In the genomic region with DNA sequence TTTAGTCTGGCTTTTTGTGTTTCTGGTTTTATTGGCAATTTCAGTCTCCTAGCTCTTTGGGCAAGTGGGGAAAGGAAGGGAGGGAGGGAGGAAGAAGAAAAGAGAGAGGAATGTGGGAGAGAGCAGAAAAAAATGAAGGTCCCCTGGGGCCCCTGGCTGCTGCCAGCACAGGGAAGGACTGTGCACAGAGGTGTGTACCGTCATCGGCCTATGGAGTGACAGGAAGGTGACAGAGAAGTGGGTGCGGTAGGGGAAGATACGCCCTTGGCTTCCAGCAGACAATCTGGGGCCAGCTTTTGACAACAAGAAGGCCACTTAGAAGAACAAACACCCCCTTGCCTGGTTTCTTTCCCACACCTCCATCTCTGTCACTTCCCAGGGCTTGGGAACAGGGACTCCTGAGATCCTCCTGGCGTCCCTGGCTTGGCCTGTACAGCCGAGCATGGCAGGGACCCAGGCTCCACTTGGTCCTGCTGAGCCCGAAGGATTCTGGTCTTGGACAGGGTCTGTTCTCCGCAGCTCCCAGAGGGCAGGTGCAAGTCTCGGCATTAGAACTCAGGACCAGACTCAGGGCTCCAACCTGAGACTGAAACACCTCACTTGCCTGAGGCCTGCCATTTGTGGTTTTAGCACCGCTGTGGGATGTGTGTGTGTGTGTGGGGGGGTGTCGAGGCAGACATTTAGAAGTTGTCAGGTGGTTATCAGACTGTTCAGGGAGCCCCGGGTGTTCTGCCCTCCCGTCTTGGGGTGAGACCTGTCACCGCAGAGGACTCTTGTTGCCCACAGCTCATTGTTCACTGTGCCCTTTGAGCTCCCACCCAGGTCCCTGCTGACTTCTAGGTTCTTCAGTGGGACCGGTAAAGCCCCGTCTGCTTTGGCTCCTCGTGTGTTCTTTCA, we compare ENCODE assay signal across 12 mouse cellular contexts. TPM values are rescaled to one million over a fixed set of nuclear protein-coding genes. Genes with fewer than 3 reads are reported as not detected.
DNase-seq lines count a peak whose midpoint lies in the region; ATAC-seq and TF ChIP-seq lines count a peak whose summit lies in the region.
"Had no signal": no experiment of that assay in that cellular context is flagged by ENCODE, and none has a peak within 500 bp of the region (broad histone marks: within the 10 kb centered on the region; RNA-seq: fewer than 3 reads in every experiment).

No protein-coding gene starts in this region.

- no peak overlapping the region for H3K4me2 ChIP-seq in limb, embryonic 13.5 days (replicated peaks)
- H3K4me2 ChIP-seq in stomach, postnatal 0 days (replicated peaks; ENCODE audit: low read depth), result no peak overlapping the region
- H3K4me2 ChIP-seq: liver, embryonic 15.5 days had no signal

- H3K9ac ChIP-seq in limb, embryonic 13.5 days, result 0 out of 2 replicates have a peak overlapping the region, but pooled peaks have one; percentile 4
- H3K9ac ChIP-seq in stomach, postnatal 0 days (ENCODE audit: low read length), result no peak overlapping the region
- H3K9ac ChIP-seq: liver, embryonic 15.5 days had no signal

- no peak for TF ChIP-seq CTCF in spleen, adult 2 months (IDR thresholded peaks at IDR 0.05; ENCODE audit: extremely low read depth, insufficient read depth, insufficient read length, insufficient replicate concordance)
- TF ChIP-seq CTCF in stomach, postnatal 0 days (IDR thresholded peaks at IDR 0.05; ENCODE audit: low read depth), result no peak

- DNase-seq in cerebellum, postnatal 25 days, result peak; percentile 42 to 57
- DNase-seq in cerebellum, adult 8-10 months, result no peak
- no peak for DNase-seq in spleen, adult 2 months (ENCODE audit: low read depth in 1 of 2, low spot score in 2 of 2)
- DNase-seq in spleen, postnatal 14 days (ENCODE audit: low spot score in 2 of 2), result no peak
- no peak for DNase-seq in stomach, postnatal 0 days (ENCODE audit: low spot score)
- DNase-seq in gastrocnemius, postnatal 25 days, result no peak
- DNase-seq: embryo, embryonic 11 days; heart, adult 2 months; right cerebral cortex, postnatal 25 days had no signal

- H3K9me3 ChIP-seq in limb, embryonic 13.5 days, result no peaks in the 10 kb centered on the region
- H3K9me3 ChIP-seq in stomach, postnatal 0 days (ENCODE audit: control insufficient read depth, low read length), result no peaks in the 10 kb centered on the region

- H3K36me3 ChIP-seq in spleen, adult 2 months (ENCODE audit: control insufficient read depth, insufficient read depth, low read length), result peaks cover 7% of the 10 kb centered on the region
- peaks cover 11% of the 10 kb centered on the region; the same call in 1 of the 2 replicates for H3K36me3 ChIP-seq in limb, embryonic 13.5 days
- no peaks in the 10 kb centered on the region for H3K36me3 ChIP-seq in stomach, postnatal 0 days (ENCODE audit: control insufficient read depth, insufficient read depth, low read length)
- H3K36me3 ChIP-seq: liver, embryonic 15.5 days had no signal

- TF ChIP-seq POLR2A in spleen, adult 2 months (IDR thresholded peaks at IDR 0.05; ENCODE audit: low read depth, low read length), result no peak

- H3K4me3 ChIP-seq in spleen, adult 2 months (ENCODE audit: extremely low read depth, insufficient read depth, insufficient read length), result no peak overlapping the region
- H3K4me3 ChIP-seq in limb, embryonic 13.5 days, result no peak overlapping the region
- no peak overlapping the region for H3K4me3 ChIP-seq in stomach, postnatal 0 days (ENCODE audit: low read depth, low read length)
- H3K4me3 ChIP-seq: heart, adult 2 months; liver, embryonic 15.5 days had no signal

- no peaks in the 10 kb centered on the region for H3K27me3 ChIP-seq in spleen, adult 2 months (ENCODE audit: control insufficient read depth, insufficient read depth, low read length)
- no peaks in the 10 kb centered on the region for H3K27me3 ChIP-seq in limb, embryonic 13.5 days
- H3K27me3 ChIP-seq in stomach, postnatal 0 days (ENCODE audit: control insufficient read depth, insufficient read depth, low read length), result no peaks in the 10 kb centered on the region
- H3K27me3 ChIP-seq: liver, embryonic 15.5 days had no signal

- peak overlapping the region; percentile 51 for H3K27ac ChIP-seq in spleen, adult 2 months (ENCODE audit: insufficient read depth, low read length)
- no peak overlapping the region; the same call in 1 of the 2 replicates for H3K27ac ChIP-seq in limb, embryonic 13.5 days
- H3K27ac ChIP-seq in stomach, postnatal 0 days (replicated peaks), result peak overlapping the region; percentile 63
- H3K27ac ChIP-seq: heart, adult 2 months had no signal

- WGBS in spleen, adult 2 months, result 55% methylated on average over 17 of the region's 17 CpGs
- WGBS in limb, embryonic 13.5 days, result 78% methylated on average over 17 of the region's 17 CpGs
- 67% methylated on average over 17 of the region's 17 CpGs for WGBS in stomach, postnatal 0 days

- no peak for ATAC-seq in limb, embryonic 13.5 days (ENCODE audit: low FRiP score, low read depth)
- ATAC-seq in stomach, postnatal 0 days (ENCODE audit: low FRiP score, low TSS enrichment), result no peak
- ATAC-seq: activated CD4-positive, CD25-positive, alpha-beta regulatory T cell, adult 4 months had no signal

- TF ChIP-seq EP300 in stomach, postnatal 0 days (optimal IDR thresholded peaks at IDR 0.05), result no peak

- peaks cover 22% of the 10 kb centered on the region; the same call in 1 of the 2 replicates for H3K4me1 ChIP-seq in spleen, adult 2 months (ENCODE audit: control insufficient read depth, insufficient read depth, insufficient read length)
- H3K4me1 ChIP-seq in limb, embryonic 13.5 days, result peaks cover 16% of the 10 kb centered on the region
- H3K4me1 ChIP-seq in stomach, postnatal 0 days (replicated peaks; ENCODE audit: control insufficient read depth, insufficient read depth), result no peaks in the 10 kb centered on the region

RNA-seq across cellular contexts. Expression of a gene that starts 18.0 kb away (rescaled TPM):
- polyA plus RNA-seq in spleen, adult 2 months (2012; rRNA removed), result 50.9 and 61.4 TPM in 2 replicates
- 3.1 and 3.3 TPM in 2 replicates for polyA plus RNA-seq in limb, embryonic 13.5 days (2015; fragmentation: Nextera tagmentation; extraction: Ambion mirVana)
- 5.9 and 6.6 TPM in 2 replicates for polyA plus RNA-seq in stomach, postnatal 0 days (2015; fragmentation: Nextera tagmentation; extraction: Ambion mirVana)
- total RNA-seq in gastrocnemius, postnatal 25 days (2021), result 1 to 10 TPM; 1.6 to 2.4 TPM

RNA-seq across cellular contexts. Expression of a gene that starts 46.3 kb away (rescaled TPM):
- 50.3 and 67.8 TPM in 2 replicates for polyA plus RNA-seq in spleen, adult 2 months (2012; rRNA removed)
- polyA plus RNA-seq in limb, embryonic 13.5 days (2015; fragmentation: Nextera tagmentation; extraction: Ambion mirVana), result 4.6 and 4.7 TPM in 2 replicates
- polyA plus RNA-seq in stomach, postnatal 0 days (2015; fragmentation: Nextera tagmentation; extraction: Ambion mirVana), result 3.5 and 3.6 TPM in 2 replicates
- total RNA-seq in gastrocnemius, postnatal 25 days (2021), result 10 to 100 TPM; 16.9 to 21.0 TPM

RNA-seq across cellular contexts. Expression of a gene that starts 58.6 kb away (rescaled TPM):
- polyA plus RNA-seq in spleen, adult 2 months (2012; rRNA removed), result 49.1 and 73.4 TPM in 2 replicates
- polyA plus RNA-seq in limb, embryonic 13.5 days (2015; fragmentation: Nextera tagmentation; extraction: Ambion mirVana), result 329 and 338 TPM in 2 replicates
- 234 and 250 TPM in 2 replicates for polyA plus RNA-seq in stomach, postnatal 0 days (2015; fragmentation: Nextera tagmentation; extraction: Ambion mirVana)
- 100 to 1,000 TPM; 356 to 366 TPM for total RNA-seq in gastrocnemius, postnatal 25 days (2021)

Comparison
In these comparisons a context has a peak if more than half of its experiments do, and no peak if none do; other contexts are left out.
1. DNase-seq: peak in cerebellum, postnatal 25 days (2 of 2); none in cerebellum, adult 8-10 months (single experiment), spleen, adult 2 months (0 of 2), spleen, postnatal 14 days (0 of 2), stomach, postnatal 0 days (single experiment) and gastrocnemius, postnatal 25 days (single experiment).